Mouse (Mus musculus): ENCODE data around the gene Cdh10. TPM values are rescaled to one million over a fixed set of nuclear protein-coding genes. Genes with fewer than 3 reads are reported as not detected.

Cdh10 gene
- total RNA-seq, 2 experiments from 2014 or later = 48.6 to 49.9 TPM

GRCm38 (mm10) chr15:18952266-18952665 is 133.5 kb downstream of the Cdh10 start:
- DNase-seq (ENCODE audit: low spot score in 2 of 2) = no peak

- no peak for DNase-seq (ENCODE audit: low spot score in 2 of 2)
These were observed 156.3 kb downstream of the Cdh10 start for GRCm38 (mm10) chr15:18975041-18975440.

GRCm38 (mm10) chr15:18984891-18985290 is 166.1 kb downstream of the Cdh10 start:
- no peak for DNase-seq (ENCODE audit: low spot score in 2 of 2)

GRCm38 (mm10) chr15:18987671-18988070 is 168.9 kb downstream of the Cdh10 start:
- DNase-seq (ENCODE audit: low spot score in 2 of 2) = no peak

GRCm38 (mm10) chr15:18993512-18993911 is 174.8 kb downstream of the Cdh10 start:
- no peak for DNase-seq (ENCODE audit: low spot score in 2 of 2)

- DNase-seq (ENCODE audit: low spot score in 2 of 2) = no peak
These were observed 175.5 kb downstream of the Cdh10 start for GRCm38 (mm10) chr15:18994294-18994693.

- no peak for DNase-seq (ENCODE audit: low spot score in 2 of 2)
These were observed 192.1 kb downstream of the Cdh10 start for GRCm38 (mm10) chr15:19010829-19011228.

GRCm38 (mm10) chr15:19032983-19033382 is 214.2 kb downstream of the Cdh10 start:
- no peak for DNase-seq (ENCODE audit: low spot score in 2 of 2)

GRCm38 (mm10) chr15:19040077-19040476 is 221.3 kb downstream of the Cdh10 start:
- DNase-seq (ENCODE audit: low spot score in 2 of 2) = no peak
